Mouse (Mus musculus): ENCODE data around the gene Erbb3. TPM values are rescaled to one million over a fixed set of nuclear protein-coding genes. Genes with fewer than 3 reads are reported as not detected.
"Not testable (repeated sequence)": the region's sequence is repeated elsewhere in the genome, so short reads cannot be mapped to it uniquely, and the experiment has no call there.

The Erbb3 gene
- 26.9 and 30.2 TPM in 2 replicates for polyA plus RNA-seq (2012; rRNA removed)

DNA sequence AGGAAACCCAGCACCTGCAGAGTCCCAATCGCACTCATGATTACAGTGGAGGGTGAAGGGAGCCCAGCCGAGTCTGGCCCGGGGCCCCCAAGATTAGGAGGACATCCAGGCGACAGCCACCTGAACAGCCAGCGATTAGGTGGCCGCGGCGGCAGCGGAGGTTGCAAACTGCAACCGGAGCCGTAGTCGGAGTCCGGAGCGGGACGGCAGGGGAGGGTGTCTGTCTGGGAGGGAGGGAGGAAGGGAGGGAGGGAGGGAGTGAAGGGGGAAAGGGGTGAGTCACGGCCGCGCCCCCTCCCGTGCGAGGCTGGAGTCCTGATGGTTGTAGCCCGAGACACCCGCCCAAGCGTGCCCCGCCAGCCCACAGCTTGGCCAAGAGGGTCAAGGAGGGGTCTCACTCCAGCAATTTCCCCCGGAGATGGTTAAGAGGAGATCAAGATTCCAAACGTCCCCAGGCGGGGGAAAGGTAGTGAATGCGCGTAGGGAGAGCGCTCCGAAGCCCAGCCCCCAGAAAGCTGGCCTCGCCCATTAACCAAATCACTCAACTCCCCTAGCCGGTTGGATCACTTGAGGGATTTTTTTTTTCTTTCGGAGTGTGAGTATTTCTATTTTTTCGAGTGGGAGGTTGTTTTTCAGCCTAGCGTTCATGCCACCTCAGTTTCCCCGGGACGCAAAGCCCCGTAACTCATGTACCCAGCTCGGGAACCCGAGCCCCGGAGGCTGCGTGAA, at the start of gene Erbb3:
Gene Erbb3 (minus strand): TSS at position 189 of the 729 bp plus-strand sequence.
- peaks cover 10% of the 10 kb centered on the region for H3K4me1 ChIP-seq (ENCODE audit: control insufficient read depth, insufficient read depth, low read length)
- H3K4me3 ChIP-seq (ENCODE audit: insufficient read depth, low read depth, low read length), result peak within 1 kb of the TSS; percentile 93
- WGBS, result under 1% methylated on average over 43 of the region's 43 CpGs
- H3K27me3 ChIP-seq (replicated peaks; ENCODE audit: control insufficient read depth, insufficient read depth, low read length), result no peaks in the 10 kb centered on the region
- peak within 1 kb of the TSS; percentile 97 for H3K27ac ChIP-seq (ENCODE audit: insufficient read depth, low read depth, low read length)
- no peaks in the 10 kb centered on the region; the same call in 1 of the 2 replicates for H3K36me3 ChIP-seq (ENCODE audit: control insufficient read depth, insufficient read depth, low read length)
- peak; percentile 87 for DNase-seq
- TF ChIP-seq CTCF (conservative IDR thresholded peaks at IDR 0.05; ENCODE audit: insufficient read depth, insufficient read length, low read depth, low read length) (no peak), POLR2A (IDR thresholded peaks at IDR 0.05; ENCODE audit: low read depth, low read length) (no peak)

DNA sequence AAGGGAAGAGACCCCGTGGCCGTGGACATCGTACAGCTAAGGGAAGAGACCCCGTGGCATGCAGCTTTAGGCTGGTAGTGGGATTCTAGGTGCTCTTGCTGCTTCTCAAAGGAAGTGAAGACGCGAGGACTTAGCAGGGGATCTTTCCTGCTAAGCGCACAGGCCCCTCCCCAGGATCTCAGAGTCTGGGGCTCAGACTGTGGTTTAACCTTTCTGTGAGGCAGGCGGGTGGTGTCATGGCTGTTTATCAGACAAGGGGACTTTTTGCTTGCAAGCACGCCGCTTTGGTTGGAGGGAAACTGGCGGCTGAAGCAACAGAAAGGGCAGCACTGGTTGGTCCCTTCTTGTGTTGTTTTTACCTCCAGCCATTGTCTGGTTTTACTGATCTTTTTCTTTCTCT, 47.6 kb upstream of the Erbb3 start:
- H3K4me3 ChIP-seq (ENCODE audit: insufficient read depth, low read depth, low read length), result no peak overlapping the region
- 42% methylated on average over 11 of the region's 11 CpGs for WGBS
- no peak overlapping the region for H3K27ac ChIP-seq (ENCODE audit: insufficient read depth, low read depth, low read length)

DNA sequence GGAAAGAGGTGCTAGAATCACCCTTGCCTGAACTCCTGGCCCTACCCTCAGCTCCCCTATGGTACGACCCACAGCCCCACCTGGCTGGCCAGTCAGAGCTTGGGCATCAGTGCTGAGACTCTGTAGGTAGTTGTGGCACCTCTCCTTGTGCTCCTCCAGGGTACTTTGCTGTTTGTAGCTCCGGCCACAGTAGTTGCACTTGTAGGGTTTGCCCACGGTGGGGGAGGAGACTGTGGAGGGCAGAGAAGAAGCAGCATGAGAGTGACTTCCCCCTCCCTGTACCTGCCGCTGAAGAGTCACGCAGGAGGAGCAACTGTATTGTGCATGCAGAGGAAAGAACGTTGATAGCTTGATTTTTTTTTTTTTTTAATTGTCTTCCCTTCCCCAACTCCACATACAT, 47.1 kb upstream of the Erbb3 start:
- no peaks in the 10 kb centered on the region for H3K4me1 ChIP-seq (ENCODE audit: control insufficient read depth, insufficient read depth, low read length)
- no peaks in the 10 kb centered on the region for H3K36me3 ChIP-seq (ENCODE audit: control insufficient read depth, insufficient read depth, low read length)
- no peak for DNase-seq
- H3K27me3 ChIP-seq (replicated peaks; ENCODE audit: control insufficient read depth, insufficient read depth, low read length), result no peaks in the 10 kb centered on the region
- no peak overlapping the region for H3K27ac ChIP-seq (ENCODE audit: insufficient read depth, low read depth, low read length)
- TF ChIP-seq POLR2A (IDR thresholded peaks at IDR 0.05; ENCODE audit: low read depth, low read length) (no peak), CTCF (conservative IDR thresholded peaks at IDR 0.05; ENCODE audit: insufficient read depth, insufficient read length, low read depth, low read length) (no peak)
- 64% methylated on average over 6 of the region's 6 CpGs for WGBS
- no peak overlapping the region for H3K4me3 ChIP-seq (ENCODE audit: insufficient read depth, low read depth, low read length)

More for the DNA sequence above, 47.6 kb upstream of the Erbb3 start:
- Histone ChIP-seq H3K4me1 (ENCODE audit: control insufficient read depth, insufficient read depth, low read length) (peaks cover under 1% of the 10 kb centered on the region; the same call in 1 of the 2 replicates), H3K36me3 (ENCODE audit: control insufficient read depth, insufficient read depth, low read length) (no peaks in the 10 kb centered on the region), H3K27me3 (replicated peaks; ENCODE audit: control insufficient read depth, insufficient read depth, low read length) (no peaks in the 10 kb centered on the region)
- no peak for TF ChIP-seq CTCF (conservative IDR thresholded peaks at IDR 0.05; ENCODE audit: insufficient read depth, insufficient read length, low read depth, low read length)
- TF ChIP-seq POLR2A (IDR thresholded peaks at IDR 0.05; ENCODE audit: low read depth, low read length), result no peak
- no peak for DNase-seq

DNA sequence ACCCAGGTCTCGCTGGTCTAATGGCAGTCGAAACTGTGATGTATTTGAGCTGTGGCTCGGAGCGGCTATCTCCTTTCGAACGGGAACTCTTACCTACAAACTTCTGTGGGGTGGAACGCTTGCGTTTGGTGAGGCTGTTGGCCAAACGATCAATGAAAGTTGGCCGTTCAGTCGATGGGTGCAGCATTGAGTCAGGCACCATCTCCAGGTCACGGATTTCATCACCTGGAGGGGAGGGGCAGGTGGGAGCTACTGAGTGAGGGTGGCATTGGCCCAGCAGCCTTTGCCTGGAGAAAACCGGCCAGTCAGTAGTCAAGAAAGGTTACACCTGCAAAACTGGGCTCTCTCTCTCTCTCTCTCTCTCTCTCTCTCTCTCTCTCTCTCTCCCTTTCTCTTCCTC, 46.2 kb upstream of the Erbb3 start:
- Histone ChIP-seq H3K4me3 (ENCODE audit: insufficient read depth, low read depth, low read length) (no peak overlapping the region), H3K36me3 (ENCODE audit: control insufficient read depth, insufficient read depth, low read length) (no peaks in the 10 kb centered on the region), H3K27ac (ENCODE audit: insufficient read depth, low read depth, low read length) (no peak overlapping the region), H3K4me1 (ENCODE audit: control insufficient read depth, insufficient read depth, low read length) (no peaks in the 10 kb centered on the region), H3K27me3 (replicated peaks; ENCODE audit: control insufficient read depth, insufficient read depth, low read length) (no peaks in the 10 kb centered on the region)
- TF ChIP-seq POLR2A (IDR thresholded peaks at IDR 0.05; ENCODE audit: low read depth, low read length) (no peak), CTCF (conservative IDR thresholded peaks at IDR 0.05; ENCODE audit: insufficient read depth, insufficient read length, low read depth, low read length) (no peak)
- 95% methylated on average over 13 of the region's 13 CpGs for WGBS
- DNase-seq, result no peak

DNA sequence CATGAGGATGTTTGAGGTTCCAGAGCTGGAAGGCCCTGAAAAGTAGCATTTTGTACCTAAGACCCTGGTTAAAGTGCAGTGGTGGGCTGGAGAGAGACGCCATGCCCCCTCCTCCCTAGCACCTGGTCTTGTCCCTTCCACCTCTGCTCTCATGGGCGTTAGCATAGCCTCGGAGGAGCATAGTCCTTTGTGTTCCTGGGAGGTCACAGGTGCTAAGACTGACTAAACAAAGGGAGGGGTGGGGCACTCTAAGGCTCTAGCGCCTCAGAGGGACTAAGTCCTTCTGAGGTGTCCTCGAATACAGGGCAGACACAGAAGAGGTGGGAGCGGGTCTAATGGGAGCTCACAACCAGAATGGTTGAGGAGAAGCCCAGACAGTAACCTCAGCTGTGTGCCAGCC, 42.1 kb upstream of the Erbb3 start:
- WGBS, result 31% methylated on average over 6 of the region's 6 CpGs
- DNase-seq, result no peak
- Histone ChIP-seq H3K27me3 (replicated peaks; ENCODE audit: control insufficient read depth, insufficient read depth, low read length) (no peaks in the 10 kb centered on the region), H3K27ac (ENCODE audit: insufficient read depth, low read depth, low read length) (no peak overlapping the region), H3K4me3 (ENCODE audit: insufficient read depth, low read depth, low read length) (no peak overlapping the region), H3K36me3 (ENCODE audit: control insufficient read depth, insufficient read depth, low read length) (no peaks in the 10 kb centered on the region), H3K4me1 (ENCODE audit: control insufficient read depth, insufficient read depth, low read length) (no peaks in the 10 kb centered on the region)
- TF ChIP-seq POLR2A (IDR thresholded peaks at IDR 0.05; ENCODE audit: low read depth, low read length) (no peak), CTCF (conservative IDR thresholded peaks at IDR 0.05; ENCODE audit: insufficient read depth, insufficient read length, low read depth, low read length) (no peak)

DNA sequence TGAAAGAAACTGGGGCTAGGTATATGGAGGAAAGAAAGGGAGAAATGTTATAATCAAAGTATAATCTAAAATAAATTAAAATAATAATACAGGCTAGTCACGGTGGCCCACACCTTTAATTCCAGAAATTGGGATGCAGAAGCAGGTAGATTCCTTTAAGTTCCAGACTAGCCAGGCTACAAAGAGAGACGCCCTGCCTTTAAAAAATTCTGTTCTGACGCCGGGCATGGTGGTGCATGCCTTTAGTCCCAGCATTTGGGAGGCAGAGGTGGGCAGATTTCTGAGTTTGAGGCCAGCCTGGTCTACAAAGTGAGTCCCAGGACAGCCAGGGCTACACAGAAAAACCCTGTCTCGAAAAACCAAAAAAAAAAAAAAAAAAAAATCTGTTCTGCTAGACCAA, 40.9 kb upstream of the Erbb3 start:
- DNase-seq; H3K4me1 ChIP-seq (ENCODE audit: control insufficient read depth, insufficient read depth, low read length); H3K27ac ChIP-seq (ENCODE audit: insufficient read depth, low read depth, low read length); H3K27me3 ChIP-seq (replicated peaks; ENCODE audit: control insufficient read depth, insufficient read depth, low read length); H3K4me3 ChIP-seq (ENCODE audit: insufficient read depth, low read depth, low read length); H3K36me3 ChIP-seq (ENCODE audit: control insufficient read depth, insufficient read depth, low read length): not testable (repeated sequence)
- WGBS, result 81% methylated on average over 5 of the region's 5 CpGs

DNA sequence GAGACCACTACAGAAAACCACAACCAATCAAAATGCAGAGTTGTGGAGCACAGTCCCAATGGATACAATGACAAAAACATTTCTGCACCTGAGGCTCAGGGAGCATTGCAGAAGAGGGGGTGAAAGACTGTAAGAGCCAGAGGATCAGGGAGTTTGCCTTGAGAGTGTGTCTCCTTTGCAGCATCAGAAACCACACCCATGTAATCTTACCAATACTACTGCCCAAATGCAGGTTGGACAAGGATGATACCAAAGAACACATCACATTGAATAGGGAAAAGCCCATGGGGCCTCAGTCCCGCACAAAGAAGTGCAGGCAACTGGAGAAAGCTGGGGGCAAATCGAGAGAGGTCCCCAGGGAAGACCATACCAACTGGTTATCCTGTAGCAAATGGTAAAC, 40.3 kb upstream of the Erbb3 start:
- Histone ChIP-seq H3K27ac (ENCODE audit: insufficient read depth, low read depth, low read length) (no peak overlapping the region), H3K36me3 (ENCODE audit: control insufficient read depth, insufficient read depth, low read length) (peaks cover 2% of the 10 kb centered on the region; the same call in 1 of the 2 replicates), H3K27me3 (replicated peaks; ENCODE audit: control insufficient read depth, insufficient read depth, low read length) (no peaks in the 10 kb centered on the region), H3K4me1 (ENCODE audit: control insufficient read depth, insufficient read depth, low read length) (peaks cover 8% of the 10 kb centered on the region; the same call in 1 of the 2 replicates), H3K4me3 (ENCODE audit: insufficient read depth, low read depth, low read length) (no peak overlapping the region)
- DNase-seq, result no peak
- WGBS, result 89% methylated on average over 2 of the region's 2 CpGs
- TF ChIP-seq POLR2A (IDR thresholded peaks at IDR 0.05; ENCODE audit: low read depth, low read length) (no peak), CTCF (conservative IDR thresholded peaks at IDR 0.05; ENCODE audit: insufficient read depth, insufficient read length, low read depth, low read length) (no peak)
